Mouse (Mus musculus): ENCODE results near the gene Sptbn4. TPM values are rescaled to one million over a fixed set of nuclear protein-coding genes. Genes with fewer than 3 reads are reported as not detected.

Gene Sptbn4
- polyA plus RNA-seq, 1 experiment from 2014 or later = 0.45 TPM

- Histone ChIP-seq H3K4me1 (no peaks in the 10 kb centered on the region), H3K27me3 (replicated peaks) (no peaks in the 10 kb centered on the region), H3K9ac (no peak overlapping the region), H3K9me3 (no peaks in the 10 kb centered on the region), H3K36me3 (no peaks in the 10 kb centered on the region), H3K4me3 (replicated peaks) (no peak overlapping the region), H3K27ac (no peak overlapping the region), H3K4me2 (no peak overlapping the region)
- WGBS = 75% methylated on average over 12 of the region's 12 CpGs
- ATAC-seq (ENCODE audit: insufficient read depth, low FRiP score, low read depth) = no peak
Measured at GRCm38 (mm10) chr7:27423556-27424326, 23.7 kb downstream of the Sptbn4 start.

- Histone ChIP-seq H3K27ac (no peak overlapping the region), H3K9me3 (no peaks in the 10 kb centered on the region), H3K36me3 (no peaks in the 10 kb centered on the region), H3K4me3 (replicated peaks) (no peak overlapping the region), H3K9ac (no peak overlapping the region), H3K27me3 (replicated peaks) (no peaks in the 10 kb centered on the region), H3K4me2 (no peak overlapping the region), H3K4me1 (no peaks in the 10 kb centered on the region)
- no peak for ATAC-seq (ENCODE audit: insufficient read depth, low FRiP score, low read depth)
- WGBS = 75% methylated on average over 3 of the region's 3 CpGs
Measured at GRCm38 (mm10) chr7:27419101-27419500, 28.4 kb downstream of the Sptbn4 start.

- no peaks in the 10 kb centered on the region for H3K36me3 ChIP-seq
- H3K27me3 ChIP-seq (replicated peaks) = no peaks in the 10 kb centered on the region
- no peak overlapping the region for H3K4me2 ChIP-seq
- H3K4me1 ChIP-seq = no peaks in the 10 kb centered on the region
- no peaks in the 10 kb centered on the region for H3K9me3 ChIP-seq
- H3K9ac ChIP-seq = no peak overlapping the region
- no peak for ATAC-seq (ENCODE audit: insufficient read depth, low FRiP score, low read depth)
- no peak overlapping the region for H3K4me3 ChIP-seq (replicated peaks)
- no peak overlapping the region for H3K27ac ChIP-seq
- 55% methylated on average over 2 of the region's 2 CpGs for WGBS
Measured at GRCm38 (mm10) chr7:27417151-27417550, 30.3 kb downstream of the Sptbn4 start.

- H3K36me3 ChIP-seq = no peaks in the 10 kb centered on the region
- no peak overlapping the region for H3K9ac ChIP-seq
- H3K4me1 ChIP-seq = peaks cover 16% of the 10 kb centered on the region
- H3K27ac ChIP-seq = no peak overlapping the region
- peaks cover 58% of the 10 kb centered on the region for H3K27me3 ChIP-seq (replicated peaks)
- ATAC-seq (ENCODE audit: insufficient read depth, low FRiP score, low read depth) = peak; percentile 79
- WGBS = under 1% methylated on average over 89 of the region's 96 CpGs
- peak overlapping the region; percentile 47 for H3K4me3 ChIP-seq (replicated peaks)
- peak overlapping the region; percentile 89 for H3K4me2 ChIP-seq
- no peaks in the 10 kb centered on the region for H3K9me3 ChIP-seq
Measured at GRCm38 (mm10) chr7:27408379-27409176, 38.9 kb downstream of the Sptbn4 start.

- Histone ChIP-seq H3K9ac (no peak overlapping the region), H3K4me3 (replicated peaks) (peak overlapping the region; percentile 47), H3K4me1 (peaks cover 16% of the 10 kb centered on the region), H3K9me3 (no peaks in the 10 kb centered on the region), H3K27me3 (replicated peaks) (peaks cover 65% of the 10 kb centered on the region), H3K36me3 (no peaks in the 10 kb centered on the region), H3K27ac (no peak overlapping the region), H3K4me2 (peak overlapping the region; percentile 89; the same call in 1 of the 2 replicates)
- ATAC-seq (ENCODE audit: insufficient read depth, low FRiP score, low read depth) = no peak
- WGBS = 48% methylated on average over 8 of the region's 8 CpGs
Measured at GRCm38 (mm10) chr7:27407816-27408215, 39.7 kb downstream of the Sptbn4 start.

GRCm38 (mm10) chr7:27406481-27406880 is 41.0 kb downstream of the Sptbn4 start:
- 83% methylated on average over 7 of the region's 7 CpGs for WGBS
- Histone ChIP-seq H3K36me3 (no peaks in the 10 kb centered on the region), H3K9me3 (no peaks in the 10 kb centered on the region), H3K4me3 (replicated peaks) (no peak overlapping the region), H3K9ac (no peak overlapping the region), H3K27me3 (replicated peaks) (peaks cover 73% of the 10 kb centered on the region), H3K4me2 (no peak overlapping the region), H3K27ac (no peak overlapping the region), H3K4me1 (peaks cover 16% of the 10 kb centered on the region)
- ATAC-seq (ENCODE audit: insufficient read depth, low FRiP score, low read depth) = no peak

- H3K4me1 ChIP-seq = peaks cover 16% of the 10 kb centered on the region
- ATAC-seq (ENCODE audit: insufficient read depth, low FRiP score, low read depth) = no peak
- peaks cover 83% of the 10 kb centered on the region for H3K27me3 ChIP-seq (replicated peaks)
- H3K4me3 ChIP-seq (replicated peaks) = peak overlapping the region; percentile 25
- H3K9me3 ChIP-seq = no peaks in the 10 kb centered on the region
- no peak overlapping the region; the same call in 1 of the 2 replicates for H3K9ac ChIP-seq
- no peak overlapping the region for H3K27ac ChIP-seq
- H3K36me3 ChIP-seq = no peaks in the 10 kb centered on the region
- H3K4me2 ChIP-seq = peak overlapping the region; percentile 43
- WGBS = 5% methylated on average over 75 of the region's 81 CpGs
Measured at GRCm38 (mm10) chr7:27404203-27404942, 43.1 kb downstream of the Sptbn4 start.

GRCm38 (mm10) chr7:27402675-27403074 is 44.8 kb downstream of the Sptbn4 start:
- Histone ChIP-seq H3K36me3 (no peaks in the 10 kb centered on the region), H3K9me3 (no peaks in the 10 kb centered on the region), H3K9ac (no peak overlapping the region), H3K27me3 (replicated peaks) (peaks cover 74% of the 10 kb centered on the region), H3K4me3 (replicated peaks) (no peak overlapping the region), H3K4me2 (no peak overlapping the region), H3K4me1 (0 out of 2 replicates have a peak, but pooled peaks cover 5% of the 10 kb centered on the region), H3K27ac (no peak overlapping the region)
- 0 out of 2 replicates have a peak, but pooled peaks have one; percentile 37 for ATAC-seq (ENCODE audit: insufficient read depth, low FRiP score, low read depth)
- WGBS = 9% methylated on average over 16 of the region's 16 CpGs

GRCm38 (mm10) chr7:27400545-27400944 is 46.9 kb downstream of the Sptbn4 start:
- Histone ChIP-seq H3K9me3 (no peaks in the 10 kb centered on the region), H3K9ac (no peak overlapping the region), H3K4me1 (peaks cover 15% of the 10 kb centered on the region), H3K36me3 (no peaks in the 10 kb centered on the region), H3K27ac (no peak overlapping the region), H3K4me3 (replicated peaks) (no peak overlapping the region), H3K27me3 (replicated peaks) (peaks cover 74% of the 10 kb centered on the region), H3K4me2 (no peak overlapping the region)
- WGBS = 65% methylated on average over 7 of the region's 7 CpGs
- ATAC-seq (ENCODE audit: insufficient read depth, low FRiP score, low read depth) = no peak

GRCm38 (mm10) chr7:27397048-27397949 is 50.2 kb downstream of the Sptbn4 start:
- H3K9me3 ChIP-seq = no peaks in the 10 kb centered on the region
- H3K4me2 ChIP-seq = 0 out of 2 replicates have a peak overlapping the region, but pooled peaks have one; percentile 8
- WGBS = 15% methylated on average over 26 of the region's 26 CpGs
- H3K4me1 ChIP-seq = peaks cover 10% of the 10 kb centered on the region
- H3K27me3 ChIP-seq (replicated peaks) = peaks cover 64% of the 10 kb centered on the region
- H3K9ac ChIP-seq = no peak overlapping the region
- H3K4me3 ChIP-seq (replicated peaks) = no peak overlapping the region
- no peaks in the 10 kb centered on the region for H3K36me3 ChIP-seq
- no peak overlapping the region for H3K27ac ChIP-seq
- peak; percentile 21; the same call in 1 of the 2 replicates for ATAC-seq (ENCODE audit: insufficient read depth, low FRiP score, low read depth)
